Mouse (Mus musculus) stomach, embryonic 15.5 days (tissue): ENCODE measurements around the gene Adcy6. TPM values are rescaled to one million over a fixed set of nuclear protein-coding genes. Genes with fewer than 3 reads are reported as not detected.
A peak's percentile ranks its signal among the peaks of the same experiment; 100 is the strongest.

Experiments used
- ATAC-seq: fragments of 200-750 bp; cut with Nextera tagmentation; 2 replicates; pipeline ENCODE4 v1.8.0; 2017; ENCODE audit warnings: low read depth, moderate number of reproducible peaks, moderate TSS enrichment; ENCODE audit not compliant: insufficient read depth, low FRiP score
- H3K27ac ChIP-seq: fragments of 300-500 bp; sonication (generic); 2 replicates; pipeline ENCODE4 v1.5.1; 2015; ENCODE audit warnings: mild to moderate bottlenecking, inconsistent platforms
- H3K27me3 ChIP-seq: fragments of 300-500 bp; sonication (generic); replicated peaks from 2 replicates; pipeline ENCODE4 v1.6.1; 2015; ENCODE audit warnings: inconsistent platforms
- H3K36me3 ChIP-seq: fragments of 300-500 bp; sonication (generic); 2 replicates; pipeline ENCODE4 v1.6.1; 2015; ENCODE audit warnings: inconsistent platforms
- H3K4me1 ChIP-seq: fragments of 300-500 bp; sonication (generic); 2 replicates; pipeline ENCODE4 v1.6.1; 2015; ENCODE audit warnings: inconsistent platforms
- H3K4me2 ChIP-seq: fragments of 300-500 bp; sonication (generic); 2 replicates; pipeline ENCODE4 v1.6.1; 2015; ENCODE audit warnings: mild to moderate bottlenecking, inconsistent platforms
- H3K4me3 ChIP-seq: fragments of 300-500 bp; sonication (generic); replicated peaks from 2 replicates; pipeline ENCODE4 v1.5.1; 2015; ENCODE audit warnings: inconsistent platforms
- H3K9ac ChIP-seq: fragments of 300-500 bp; sonication (generic); 2 replicates; pipeline ENCODE4 v1.6.1; 2015; ENCODE audit warnings: inconsistent platforms
- H3K9me3 ChIP-seq: fragments of 300-500 bp; sonication (generic); 2 replicates; pipeline ENCODE4 v1.6.1; 2016; ENCODE audit warnings: inconsistent platforms
- WGBS: fragments of 180-500 bp; shearing (Covaris S2); methylation state at CpG from one replicate; pipeline ENCODE4 v1.1.7; 2015; 5-methylcytosine and 5-hydroxymethylcytosine counted together
- polyA plus RNA-seq: library from polyadenylated mRNA; unstranded; fragments of >200 nt; fragmentation: Nextera tagmentation; extraction: Ambion mirVana; gene quantifications from 2 replicates; pipeline ENCODE4 v1.2.1, GENCODE M21; 2015

Adcy6 gene
- 21.9 and 22.5 TPM in 2 replicates for polyA plus RNA-seq

DNA sequence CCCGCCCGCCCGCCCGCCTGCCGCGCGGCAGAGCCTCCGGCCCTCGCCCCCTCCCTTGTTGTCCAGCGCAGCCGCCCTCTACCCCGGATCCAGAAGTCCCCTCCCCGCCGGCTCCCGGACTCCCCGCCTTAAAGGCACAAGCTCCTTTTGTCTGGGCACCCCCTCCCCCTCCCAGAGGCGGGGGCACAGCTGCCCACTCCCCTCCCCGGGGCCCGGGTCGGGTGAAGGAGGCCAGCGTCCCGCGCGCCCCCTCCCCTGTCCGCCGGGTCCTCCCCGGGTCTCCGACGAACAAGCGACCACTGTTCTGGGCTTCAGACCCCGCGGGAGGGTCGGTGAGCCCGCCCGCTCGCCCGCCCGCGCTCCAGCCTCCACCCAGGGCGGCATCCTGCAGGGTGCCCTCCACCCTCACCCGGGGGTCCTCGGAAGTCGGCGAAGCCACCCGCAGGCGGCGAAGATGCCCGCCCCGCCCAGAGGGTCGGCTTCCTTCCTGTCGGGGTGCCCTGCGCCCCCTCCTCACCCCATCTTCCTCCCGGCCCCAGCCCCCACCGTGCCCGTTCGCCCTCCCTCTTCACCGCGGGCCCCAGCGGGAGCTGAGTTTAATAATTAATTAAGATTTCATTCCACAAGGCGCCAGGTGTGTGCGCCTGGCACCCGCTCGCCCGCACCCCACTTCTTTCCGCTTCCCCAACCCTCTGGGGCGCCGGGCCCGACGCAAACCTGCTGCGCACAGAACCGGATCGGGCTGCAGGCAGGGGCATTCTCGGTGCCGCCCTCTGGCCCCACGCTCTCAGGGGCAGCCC is at the start of gene Adcy6:
TSS of gene Adcy6 (minus strand) at position 746 of the 800 bp plus-strand sequence.
- Histone ChIP-seq H3K27ac (peak within 1 kb of the TSS; percentile 96), H3K9me3 (no peaks in the 10 kb centered on the region), H3K4me1 (peaks cover 24% of the 10 kb centered on the region), H3K27me3 (no peaks in the 10 kb centered on the region), H3K4me3 (peak within 1 kb of the TSS; percentile 79), H3K36me3 (no peaks in the 10 kb centered on the region), H3K4me2 (peak within 1 kb of the TSS; percentile 90), H3K9ac (peak within 1 kb of the TSS; percentile 64)
- WGBS = under 1% methylated on average over 53 of the region's 75 CpGs
- ATAC-seq = peak; percentile 74

DNA sequence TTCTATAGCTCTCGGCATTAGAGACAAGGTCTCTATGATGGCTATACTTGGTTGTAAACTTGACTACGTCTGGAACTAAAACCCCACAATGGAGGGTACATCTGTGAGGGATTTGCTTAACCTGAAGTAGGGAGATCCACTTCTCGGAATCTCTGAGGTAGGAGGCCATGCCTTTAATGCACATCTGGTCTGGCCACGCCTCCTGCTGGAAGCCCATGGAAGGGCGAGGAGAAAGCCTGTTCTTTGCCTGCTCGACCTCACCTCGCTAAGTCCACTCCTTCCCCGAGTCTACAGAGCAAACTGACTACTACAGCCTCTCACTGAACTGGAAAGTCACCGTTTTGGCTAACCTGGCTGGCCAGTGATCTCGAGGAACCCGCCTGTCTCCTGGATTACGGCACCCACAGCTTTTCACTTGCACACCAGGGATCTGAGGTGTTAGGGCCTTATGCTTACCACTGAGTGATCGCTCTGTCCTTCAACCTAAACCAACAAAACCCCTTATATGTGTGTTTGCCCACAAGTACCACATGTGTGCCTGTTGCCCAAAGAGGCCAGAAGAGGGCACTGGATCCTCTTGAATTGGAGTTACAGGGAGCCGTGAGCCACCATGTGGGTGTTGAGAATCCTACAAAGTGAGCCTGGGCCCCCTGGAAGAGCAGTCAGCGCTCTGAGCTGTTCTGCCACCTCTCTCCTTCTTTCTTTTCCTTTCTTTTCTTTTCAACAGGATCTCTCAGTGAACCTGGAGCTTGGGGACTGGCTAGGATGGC is 47.3 kb upstream of the Adcy6 start:
- H3K4me3 ChIP-seq = no peak overlapping the region
- no peak overlapping the region for H3K27ac ChIP-seq
- no peaks in the 10 kb centered on the region for H3K27me3 ChIP-seq
- WGBS = 84% methylated on average over 15 of the region's 15 CpGs
- 0 out of 2 replicates have a peak, but pooled peaks cover 4% of the 10 kb centered on the region for H3K4me1 ChIP-seq
- H3K4me2 ChIP-seq = no peak overlapping the region
- H3K9me3 ChIP-seq = no peaks in the 10 kb centered on the region
- H3K36me3 ChIP-seq = peaks cover 62% of the 10 kb centered on the region
- ATAC-seq = no peak
- no peak overlapping the region for H3K9ac ChIP-seq

DNA sequence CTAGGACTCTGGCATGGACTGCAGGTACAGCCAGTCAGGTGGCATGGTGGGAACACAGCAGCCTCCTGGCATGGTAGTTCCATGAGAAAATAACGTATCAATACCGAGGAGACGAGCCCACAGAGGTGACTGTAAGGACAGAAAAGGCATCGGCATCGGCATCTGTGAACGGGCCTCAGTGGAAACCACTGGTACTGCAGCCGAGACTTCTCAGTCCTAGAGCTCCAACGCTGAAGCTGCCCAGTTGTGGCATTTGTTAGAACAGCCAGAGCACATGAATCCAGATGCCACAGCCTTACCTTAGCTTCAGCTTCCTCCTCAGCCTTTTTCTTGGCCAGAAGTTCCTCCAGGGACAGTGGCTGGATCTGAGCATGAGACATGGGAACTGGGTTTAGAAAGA is 42.3 kb upstream of the Adcy6 start:
- H3K9me3 ChIP-seq = no peaks in the 10 kb centered on the region
- no peak overlapping the region for H3K27ac ChIP-seq
- H3K9ac ChIP-seq = no peak overlapping the region
- H3K27me3 ChIP-seq = no peaks in the 10 kb centered on the region
- H3K4me3 ChIP-seq = no peak overlapping the region
- WGBS = 95% methylated on average over 8 of the region's 8 CpGs
- no peak for ATAC-seq
- no peak overlapping the region for H3K4me2 ChIP-seq
- H3K36me3 ChIP-seq = peaks cover 85% of the 10 kb centered on the region
- H3K4me1 ChIP-seq = no peaks in the 10 kb centered on the region

DNA sequence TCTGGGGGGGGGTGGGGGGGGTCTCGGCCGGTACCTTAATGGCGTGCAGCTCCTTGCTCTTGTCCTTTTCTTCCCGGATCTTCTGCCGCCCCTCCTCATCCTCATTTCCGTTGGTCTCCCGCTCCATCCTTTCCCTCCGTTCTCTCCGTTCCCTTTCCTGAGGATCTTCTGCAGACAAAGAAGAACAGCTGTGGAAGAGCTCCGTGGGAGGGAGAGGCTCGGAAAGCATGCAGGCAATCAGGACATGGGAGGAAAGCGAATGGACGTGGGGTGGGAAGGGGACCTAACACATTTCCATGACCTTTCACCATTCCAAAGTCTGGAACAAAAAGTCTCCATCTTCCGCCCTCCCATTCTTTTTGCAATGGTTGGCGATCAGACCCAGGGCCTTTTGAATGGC is 41.6 kb upstream of the Adcy6 start:
- no peak overlapping the region for H3K4me2 ChIP-seq
- no peak overlapping the region for H3K9ac ChIP-seq
- no peaks in the 10 kb centered on the region for H3K9me3 ChIP-seq
- H3K36me3 ChIP-seq = peaks cover 85% of the 10 kb centered on the region
- H3K27me3 ChIP-seq = no peaks in the 10 kb centered on the region
- no peak overlapping the region for H3K27ac ChIP-seq
- ATAC-seq = no peak
- no peak overlapping the region for H3K4me3 ChIP-seq
- 94% methylated on average over 15 of the region's 15 CpGs for WGBS
- no peaks in the 10 kb centered on the region for H3K4me1 ChIP-seq

DNA sequence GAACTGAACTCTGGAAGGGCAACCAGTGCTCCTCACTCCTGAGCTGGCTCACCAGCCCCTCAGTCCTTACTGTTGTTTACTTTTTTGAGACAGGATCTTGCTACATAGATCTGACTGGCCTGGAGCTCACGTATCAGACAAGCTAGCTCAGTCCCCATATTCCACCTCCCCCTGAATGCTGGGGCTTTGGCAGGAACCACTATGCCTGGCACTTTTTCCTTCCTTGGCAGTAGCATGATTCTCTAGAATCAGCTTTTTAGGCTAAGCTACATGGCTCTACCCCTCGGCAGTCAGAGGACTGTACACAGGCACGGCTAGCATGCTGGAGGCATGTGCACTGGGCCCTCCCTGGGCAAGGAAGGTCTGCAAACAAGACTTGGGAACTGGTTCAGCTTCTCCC is 38.2 kb upstream of the Adcy6 start:
- WGBS = 92% methylated on average over 3 of the region's 3 CpGs
- Histone ChIP-seq H3K27me3 (no peaks in the 10 kb centered on the region), H3K4me2 (no peak overlapping the region), H3K36me3 (peaks cover 88% of the 10 kb centered on the region), H3K9me3 (no peaks in the 10 kb centered on the region), H3K27ac (no peak overlapping the region), H3K9ac (no peak overlapping the region; the same call in 1 of the 2 replicates), H3K4me1 (no peaks in the 10 kb centered on the region), H3K4me3 (no peak overlapping the region)
- ATAC-seq = no peak

DNA sequence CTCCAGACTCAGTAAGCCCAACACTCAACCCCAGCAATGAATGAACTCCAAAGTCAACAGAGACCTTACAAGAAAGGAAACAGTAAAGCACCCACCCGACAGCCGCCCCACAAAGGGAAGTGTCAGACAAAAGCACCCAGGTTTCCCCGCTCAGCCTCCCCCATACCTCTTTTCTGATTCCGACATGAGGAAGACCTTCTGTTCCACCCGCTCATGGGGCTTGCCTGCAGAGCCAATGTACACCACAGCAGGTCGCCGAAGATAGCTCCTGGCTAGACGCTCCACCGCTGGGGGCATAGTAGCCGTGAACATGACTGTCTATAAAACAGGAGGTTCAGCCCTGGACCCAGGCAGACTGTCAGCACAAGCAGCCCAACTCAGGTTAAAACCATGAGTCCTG is 37.4 kb upstream of the Adcy6 start:
- no peak overlapping the region for H3K4me3 ChIP-seq
- H3K4me1 ChIP-seq = no peaks in the 10 kb centered on the region
- no peaks in the 10 kb centered on the region for H3K27me3 ChIP-seq
- H3K27ac ChIP-seq = no peak overlapping the region
- no peak overlapping the region for H3K4me2 ChIP-seq
- no peak for ATAC-seq
- no peaks in the 10 kb centered on the region for H3K9me3 ChIP-seq
- 86% methylated on average over 10 of the region's 10 CpGs for WGBS
- no peak overlapping the region for H3K9ac ChIP-seq
- H3K36me3 ChIP-seq = peaks cover 86% of the 10 kb centered on the region

DNA sequence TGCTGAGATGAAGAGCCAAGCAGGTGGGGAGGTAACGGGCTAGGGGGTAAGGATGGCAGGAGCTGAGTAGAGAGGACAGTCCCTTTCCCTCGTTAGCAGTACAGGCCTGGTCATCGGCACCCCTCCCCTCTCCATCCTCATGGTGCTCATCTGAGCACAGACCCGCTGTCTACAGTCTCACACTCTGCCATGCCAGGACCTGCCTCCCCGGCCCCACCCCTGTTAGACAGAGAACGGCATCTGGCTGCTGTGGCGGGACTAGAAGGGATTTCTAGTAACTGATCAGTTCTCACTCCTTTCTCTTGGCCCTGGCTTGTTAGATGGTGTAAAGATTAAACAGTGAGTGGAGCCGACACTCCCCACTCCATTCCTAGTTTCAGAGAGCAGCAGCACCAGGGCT is 36.9 kb upstream of the Adcy6 start:
- peaks cover 85% of the 10 kb centered on the region for H3K36me3 ChIP-seq
- H3K9ac ChIP-seq = no peak overlapping the region
- WGBS = 78% methylated on average over 8 of the region's 8 CpGs
- no peaks in the 10 kb centered on the region for H3K9me3 ChIP-seq
- no peaks in the 10 kb centered on the region for H3K4me1 ChIP-seq
- no peaks in the 10 kb centered on the region for H3K27me3 ChIP-seq
- H3K4me3 ChIP-seq = no peak overlapping the region
- no peak overlapping the region for H3K4me2 ChIP-seq
- no peak overlapping the region for H3K27ac ChIP-seq
- no peak for ATAC-seq

DNA sequence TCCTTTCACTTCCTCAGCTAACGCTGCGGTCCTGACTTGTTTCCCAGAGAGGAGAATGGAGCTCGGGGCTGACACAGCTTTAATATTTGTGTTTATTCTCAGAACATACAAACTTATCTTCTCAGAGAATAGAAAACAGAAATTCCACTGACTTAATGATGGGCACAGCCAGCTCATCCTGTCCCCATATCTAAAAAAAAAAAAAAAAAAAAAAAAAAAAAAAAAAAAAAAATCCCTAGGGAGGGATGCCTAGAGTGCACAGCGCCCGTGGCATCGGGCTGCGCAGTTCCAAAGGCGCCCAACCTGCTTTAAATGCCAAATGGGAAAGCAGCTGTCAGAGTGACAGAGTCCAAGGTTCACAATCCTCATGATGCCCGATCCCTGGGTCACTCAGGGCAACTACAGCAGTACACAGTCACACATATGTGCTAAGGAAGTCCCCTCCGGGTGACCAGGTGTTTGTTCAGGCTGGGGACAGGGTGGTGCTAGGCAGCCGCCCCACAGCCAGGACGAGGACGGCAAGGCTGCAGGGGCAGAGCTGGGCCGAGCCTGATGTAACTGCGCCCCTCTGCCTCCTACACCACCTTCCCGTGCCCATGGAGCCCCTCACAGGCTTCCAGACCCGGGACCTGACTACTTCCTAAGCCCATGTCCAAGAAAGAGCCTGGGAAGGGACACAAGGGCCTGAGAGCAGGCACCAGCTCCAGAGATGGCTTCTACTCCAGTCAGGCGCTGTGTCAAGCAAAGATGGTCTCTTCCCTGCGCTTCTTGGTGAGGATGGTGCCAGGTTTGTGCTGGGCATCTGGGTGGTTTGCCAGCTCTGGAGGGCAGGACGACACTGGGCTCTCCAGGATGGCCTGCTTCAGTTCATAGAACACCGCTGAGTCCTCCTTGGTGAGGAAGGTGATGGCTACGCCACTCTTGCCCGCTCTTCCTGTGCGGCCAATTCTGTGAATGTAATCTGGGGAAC is 35.5 kb upstream of the Adcy6 start:
- Histone ChIP-seq H3K4me2 (no peak overlapping the region), H3K36me3 (peaks cover 76% of the 10 kb centered on the region), H3K27me3 (no peaks in the 10 kb centered on the region), H3K9ac (no peak overlapping the region), H3K4me3 (no peak overlapping the region), H3K9me3 (no peaks in the 10 kb centered on the region), H3K4me1 (no peaks in the 10 kb centered on the region), H3K27ac (no peak overlapping the region)
- 85% methylated on average over 24 of the region's 24 CpGs for WGBS
- no peak; the same call in 1 of the 2 replicates for ATAC-seq

DNA sequence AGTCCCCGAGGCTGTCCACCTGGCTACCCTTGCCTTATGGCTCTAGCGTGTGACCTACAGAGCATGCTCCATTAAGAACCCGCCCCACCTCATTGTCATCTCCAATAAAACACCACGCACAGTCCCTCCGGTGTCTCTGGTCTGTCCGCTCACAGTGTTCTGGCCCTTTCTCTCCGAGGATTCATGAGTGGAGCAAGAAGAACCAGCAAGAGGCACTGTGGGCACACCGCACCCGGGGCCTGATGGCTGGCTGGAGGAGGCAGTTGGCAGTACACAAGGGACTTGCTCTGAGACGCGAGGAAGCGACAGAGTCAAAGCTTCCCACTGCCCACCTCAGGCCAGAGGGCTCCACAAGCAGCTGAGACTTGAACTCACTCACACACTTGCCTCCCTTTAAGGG is 34.5 kb upstream of the Adcy6 start:
- no peak for ATAC-seq
- H3K27ac ChIP-seq = no peak overlapping the region
- no peaks in the 10 kb centered on the region for H3K27me3 ChIP-seq
- peaks cover 71% of the 10 kb centered on the region for H3K36me3 ChIP-seq
- H3K9me3 ChIP-seq = no peaks in the 10 kb centered on the region
- no peaks in the 10 kb centered on the region for H3K4me1 ChIP-seq
- H3K9ac ChIP-seq = no peak overlapping the region
- no peak overlapping the region for H3K4me3 ChIP-seq
- WGBS = 85% methylated on average over 12 of the region's 12 CpGs
- no peak overlapping the region for H3K4me2 ChIP-seq

DNA sequence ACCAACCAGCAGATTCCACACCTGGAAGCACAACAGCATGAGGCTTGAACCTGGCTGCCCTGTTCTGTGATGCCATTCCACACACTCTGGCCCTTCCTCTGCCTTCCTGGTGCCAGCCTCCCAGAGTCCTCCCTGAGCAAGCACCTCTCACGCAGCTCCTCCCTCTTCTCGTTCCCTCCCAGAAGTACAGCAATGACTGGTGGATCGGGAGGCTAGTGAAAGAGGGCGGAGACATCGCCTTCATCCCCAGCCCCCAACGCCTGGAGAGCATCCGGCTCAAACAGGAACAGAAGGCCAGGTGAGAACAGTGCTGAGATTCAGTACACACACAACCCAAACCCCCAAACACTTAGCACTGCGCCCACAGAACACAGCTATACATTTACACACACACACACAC is 30.3 kb upstream of the Adcy6 start:
- H3K4me1 ChIP-seq = peaks cover 11% of the 10 kb centered on the region
- no peaks in the 10 kb centered on the region for H3K9me3 ChIP-seq
- no peaks in the 10 kb centered on the region for H3K27me3 ChIP-seq
- no peak overlapping the region for H3K4me3 ChIP-seq
- ATAC-seq = peak; percentile 68; the same call in 1 of the 2 replicates
- H3K4me2 ChIP-seq = no peak overlapping the region
- 27% methylated on average over 8 of the region's 8 CpGs for WGBS
- H3K36me3 ChIP-seq = peaks cover 32% of the 10 kb centered on the region; the same call in 1 of the 2 replicates
- H3K9ac ChIP-seq = no peak overlapping the region
- no peak overlapping the region for H3K27ac ChIP-seq

DNA sequence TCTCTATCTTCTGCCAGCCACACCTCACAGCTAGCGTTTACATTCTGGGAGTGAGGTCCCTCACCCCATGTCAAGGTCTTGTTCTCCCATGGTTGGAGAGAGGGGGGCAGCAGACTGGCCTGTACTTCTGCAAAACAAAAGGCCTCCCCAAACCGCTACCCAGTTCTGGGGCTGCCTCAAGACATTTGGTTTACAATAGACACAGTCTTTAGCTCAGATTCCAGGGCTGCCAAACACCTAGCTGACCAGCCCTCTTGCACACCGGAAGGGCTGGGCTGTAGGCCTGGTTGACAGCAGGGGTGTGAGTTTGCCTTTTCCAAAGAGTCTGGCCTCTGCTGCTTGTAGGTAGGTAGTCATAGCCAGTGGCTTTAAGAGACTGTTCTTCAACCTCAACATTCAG is 27.3 kb upstream of the Adcy6 start:
- Histone ChIP-seq H3K27me3 (peaks cover 11% of the 10 kb centered on the region), H3K9me3 (no peaks in the 10 kb centered on the region), H3K36me3 (peaks cover 13% of the 10 kb centered on the region; the same call in 1 of the 2 replicates), H3K4me1 (peaks cover 33% of the 10 kb centered on the region), H3K9ac (no peak overlapping the region), H3K4me3 (no peak overlapping the region), H3K4me2 (no peak overlapping the region), H3K27ac (no peak overlapping the region)
- ATAC-seq = no peak
- 54% methylated on average over 3 of the region's 3 CpGs for WGBS
